Mouse (Mus musculus): ENCODE data around the gene Alg6. TPM values are rescaled to one million over a fixed set of nuclear protein-coding genes. Genes with fewer than 3 reads are reported as not detected.
A peak's percentile ranks its signal among the peaks of the same experiment; 100 is the strongest.

Alg6 gene
- 20.1 and 21.2 TPM in 2 replicates for polyA plus RNA-seq (2015; fragmentation: Nextera tagmentation; extraction: Ambion mirVana)

- H3K9me3 ChIP-seq (ENCODE audit: control insufficient read depth, low read length): no peaks in the 10 kb centered on the region
These were observed at the start of gene Alg6 for GRCm38 (mm10) chr4:99714904-99715782. Alg6 (plus strand) TSS chr4:99715664.

GRCm38 (mm10) chr4:99670203-99670851, 45.1 kb upstream of the Alg6 start:
- WGBS: 69% methylated on average over 7 of the region's 7 CpGs
- Histone ChIP-seq H3K27ac (ENCODE audit: low read length) (no peak overlapping the region), H3K9ac (ENCODE audit: low read length) (no peak overlapping the region), H3K36me3 (ENCODE audit: control insufficient read depth, insufficient read depth, low read length) (no peaks in the 10 kb centered on the region), H3K9me3 (ENCODE audit: control insufficient read depth, low read length) (no peaks in the 10 kb centered on the region), H3K4me2 (ENCODE audit: low read depth, low read length) (no peak overlapping the region), H3K27me3 (ENCODE audit: control insufficient read depth, insufficient read depth, low read depth, low read length) (peaks cover 1% of the 10 kb centered on the region; the same call in 1 of the 2 replicates), H3K4me3 (ENCODE audit: low read length) (no peak overlapping the region), H3K4me1 (replicated peaks; ENCODE audit: control insufficient read depth, insufficient read depth, low read length) (no peaks in the 10 kb centered on the region)
- peak; percentile 65; the same call in 1 of the 2 replicates for ATAC-seq (ENCODE audit: low read depth)

More at GRCm38 (mm10) chr4:99714904-99715782, at the start of gene Alg6:
- Histone ChIP-seq H3K27me3 (ENCODE audit: control insufficient read depth, insufficient read depth, low read depth, low read length) (no peaks in the 10 kb centered on the region), H3K4me2 (ENCODE audit: low read depth, low read length) (peak within 1 kb of the TSS; percentile 77), H3K4me1 (replicated peaks; ENCODE audit: control insufficient read depth, insufficient read depth, low read length) (peaks cover 3% of the 10 kb centered on the region), H3K27ac (ENCODE audit: low read length) (peak within 1 kb of the TSS; percentile 72), H3K36me3 (ENCODE audit: control insufficient read depth, insufficient read depth, low read length) (no peaks in the 10 kb centered on the region), H3K9ac (ENCODE audit: low read length) (peak within 1 kb of the TSS; percentile 92), H3K4me3 (ENCODE audit: low read length) (peak within 1 kb of the TSS; percentile 81)
- peak; percentile 97 for ATAC-seq (ENCODE audit: low read depth)
- WGBS: 3% methylated on average over 44 of the region's 46 CpGs

GRCm38 (mm10) chr4:99675191-99675590, 40.3 kb upstream of the Alg6 start:
- H3K27ac ChIP-seq (ENCODE audit: low read length): no peak overlapping the region
- H3K4me2 ChIP-seq (ENCODE audit: low read depth, low read length): no peak overlapping the region
- no peaks in the 10 kb centered on the region for H3K9me3 ChIP-seq (ENCODE audit: control insufficient read depth, low read length)
- H3K4me1 ChIP-seq (replicated peaks; ENCODE audit: control insufficient read depth, insufficient read depth, low read length): no peaks in the 10 kb centered on the region
- no peak overlapping the region for H3K9ac ChIP-seq (ENCODE audit: low read length)
- no peak overlapping the region for H3K4me3 ChIP-seq (ENCODE audit: low read length)
- H3K36me3 ChIP-seq (ENCODE audit: control insufficient read depth, insufficient read depth, low read length): no peaks in the 10 kb centered on the region
- ATAC-seq (ENCODE audit: low read depth): no peak
- no peaks in the 10 kb centered on the region for H3K27me3 ChIP-seq (ENCODE audit: control insufficient read depth, insufficient read depth, low read depth, low read length)

GRCm38 (mm10) chr4:99683941-99684340, 31.5 kb upstream of the Alg6 start:
- H3K4me2 ChIP-seq (ENCODE audit: low read depth, low read length): no peak overlapping the region
- no peaks in the 10 kb centered on the region for H3K4me1 ChIP-seq (replicated peaks; ENCODE audit: control insufficient read depth, insufficient read depth, low read length)
- H3K27ac ChIP-seq (ENCODE audit: low read length): no peak overlapping the region
- no peak overlapping the region for H3K9ac ChIP-seq (ENCODE audit: low read length)
- H3K9me3 ChIP-seq (ENCODE audit: control insufficient read depth, low read length): no peaks in the 10 kb centered on the region
- H3K4me3 ChIP-seq (ENCODE audit: low read length): no peak overlapping the region
- whole genome bisulfite sequencing: 72% methylated on average over 6 of the region's 6 CpGs
- no peaks in the 10 kb centered on the region; the same call in 1 of the 2 replicates for H3K27me3 ChIP-seq (ENCODE audit: control insufficient read depth, insufficient read depth, low read depth, low read length)
- ATAC-seq (ENCODE audit: low read depth): no peak
- no peaks in the 10 kb centered on the region for H3K36me3 ChIP-seq (ENCODE audit: control insufficient read depth, insufficient read depth, low read length)

- Histone ChIP-seq H3K27ac (ENCODE audit: low read length) (no peak overlapping the region), H3K4me2 (ENCODE audit: low read depth, low read length) (no peak overlapping the region), H3K36me3 (ENCODE audit: control insufficient read depth, insufficient read depth, low read length) (no peaks in the 10 kb centered on the region), H3K4me3 (ENCODE audit: low read length) (no peak overlapping the region), H3K9ac (ENCODE audit: low read length) (no peak overlapping the region), H3K27me3 (ENCODE audit: control insufficient read depth, insufficient read depth, low read depth, low read length) (no peaks in the 10 kb centered on the region; the same call in 1 of the 2 replicates), H3K9me3 (ENCODE audit: control insufficient read depth, low read length) (no peaks in the 10 kb centered on the region), H3K4me1 (replicated peaks; ENCODE audit: control insufficient read depth, insufficient read depth, low read length) (no peaks in the 10 kb centered on the region)
- WGBS: 26% methylated on average over 5 of the region's 5 CpGs
- no peak for ATAC-seq (ENCODE audit: low read depth)
These were observed 29.2 kb upstream of the Alg6 start for GRCm38 (mm10) chr4:99686308-99686707.

GRCm38 (mm10) chr4:99712583-99713183, 2.8 kb upstream of the Alg6 start:
- no peak overlapping the region for H3K27ac ChIP-seq (ENCODE audit: low read length)
- no peaks in the 10 kb centered on the region for H3K36me3 ChIP-seq (ENCODE audit: control insufficient read depth, insufficient read depth, low read length)
- no peak overlapping the region for H3K4me3 ChIP-seq (ENCODE audit: low read length)
- H3K4me2 ChIP-seq (ENCODE audit: low read depth, low read length): no peak overlapping the region
- no peaks in the 10 kb centered on the region for H3K27me3 ChIP-seq (ENCODE audit: control insufficient read depth, insufficient read depth, low read depth, low read length)
- H3K4me1 ChIP-seq (replicated peaks; ENCODE audit: control insufficient read depth, insufficient read depth, low read length): peaks cover 3% of the 10 kb centered on the region
- no peaks in the 10 kb centered on the region for H3K9me3 ChIP-seq (ENCODE audit: control insufficient read depth, low read length)
- 80% methylated on average over 6 of the region's 6 CpGs for WGBS
- no peak for ATAC-seq (ENCODE audit: low read depth)
- no peak overlapping the region for H3K9ac ChIP-seq (ENCODE audit: low read length)

DNA sequence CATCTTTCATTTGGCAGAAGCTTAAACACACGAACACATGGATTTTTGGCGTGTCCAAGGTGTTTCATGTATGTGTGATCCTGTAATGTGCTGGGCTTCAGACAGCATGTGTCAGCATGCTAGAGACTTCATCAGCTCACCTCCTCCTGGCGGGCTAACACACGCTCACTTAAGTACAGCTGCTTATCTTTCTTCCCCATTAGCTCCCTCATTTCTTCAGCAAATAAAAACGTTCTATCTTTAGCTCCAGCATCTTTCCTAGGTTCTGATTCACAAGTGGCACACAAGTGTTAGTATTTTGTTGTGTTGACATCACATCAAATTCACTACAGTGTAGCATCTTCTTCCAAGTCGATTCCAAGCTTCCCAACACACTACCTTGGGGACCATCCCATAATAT, 1.5 kb upstream of the Alg6 start:
- Histone ChIP-seq H3K27ac (ENCODE audit: low read length) (no peak overlapping the region), H3K4me1 (replicated peaks; ENCODE audit: control insufficient read depth, insufficient read depth, low read length) (peaks cover 3% of the 10 kb centered on the region), H3K4me3 (ENCODE audit: low read length) (no peak overlapping the region), H3K9me3 (ENCODE audit: control insufficient read depth, low read length) (no peaks in the 10 kb centered on the region), H3K27me3 (ENCODE audit: control insufficient read depth, insufficient read depth, low read depth, low read length) (no peaks in the 10 kb centered on the region), H3K4me2 (ENCODE audit: low read depth, low read length) (no peak overlapping the region), H3K36me3 (ENCODE audit: control insufficient read depth, insufficient read depth, low read length) (no peaks in the 10 kb centered on the region), H3K9ac (ENCODE audit: low read length) (no peak overlapping the region)
- WGBS: 75% methylated on average over 6 of the region's 6 CpGs
- no peak for ATAC-seq (ENCODE audit: low read depth)

DNA sequence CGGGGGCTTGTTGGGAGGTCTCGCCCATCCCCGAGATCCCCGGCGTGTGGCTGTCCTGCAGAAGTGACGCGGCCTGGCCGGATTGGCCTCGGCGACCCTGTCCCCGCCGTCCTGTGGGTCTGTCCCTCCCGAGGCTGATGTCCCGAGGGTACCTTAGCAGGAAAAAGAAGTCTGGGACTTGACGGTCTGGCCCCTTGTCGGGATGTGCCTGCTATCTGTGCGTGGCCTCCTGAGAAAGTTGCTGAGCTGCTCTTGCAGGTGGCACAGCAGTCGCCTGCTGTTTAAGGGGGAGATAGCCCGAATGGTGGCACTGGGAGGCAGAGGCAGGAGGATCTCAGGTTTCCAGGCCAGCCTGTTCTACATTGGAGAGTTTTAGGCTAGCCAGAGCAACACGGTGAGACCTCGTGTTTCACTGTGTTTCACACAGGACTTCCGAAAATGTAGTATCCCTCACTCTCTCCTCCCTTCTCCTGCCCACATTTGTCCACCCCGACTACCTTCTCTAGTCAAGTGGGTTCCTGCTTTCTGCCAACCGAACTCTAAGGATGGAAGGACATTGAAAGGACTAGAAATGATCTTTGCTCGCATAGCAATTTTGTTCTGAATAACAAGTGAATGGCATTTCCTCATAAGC, 436 bp downstream of the Alg6 start:
- ATAC-seq (ENCODE audit: low read depth): peak; percentile 62; the same call in 1 of the 2 replicates

More for the DNA sequence above, 436 bp downstream of the Alg6 start:
- peak overlapping the region; percentile 77 for H3K4me2 ChIP-seq (ENCODE audit: low read depth, low read length)
- no peaks in the 10 kb centered on the region for H3K36me3 ChIP-seq (ENCODE audit: control insufficient read depth, insufficient read depth, low read length)
- peaks cover 3% of the 10 kb centered on the region for H3K4me1 ChIP-seq (replicated peaks; ENCODE audit: control insufficient read depth, insufficient read depth, low read length)
- H3K27ac ChIP-seq (ENCODE audit: low read length): peak overlapping the region; percentile 72
- peak overlapping the region; percentile 81 for H3K4me3 ChIP-seq (ENCODE audit: low read length)
- H3K27me3 ChIP-seq (ENCODE audit: control insufficient read depth, insufficient read depth, low read depth, low read length): no peaks in the 10 kb centered on the region
- 23% methylated on average over 25 of the region's 25 CpGs for WGBS
- no peaks in the 10 kb centered on the region for H3K9me3 ChIP-seq (ENCODE audit: control insufficient read depth, low read length)
- H3K9ac ChIP-seq (ENCODE audit: low read length): peak overlapping the region; percentile 92
